Mouse (Mus musculus): Measurements from ENCODE around the gene Cdh13. TPM values are rescaled to one million over a fixed set of nuclear protein-coding genes. Genes with fewer than 3 reads are reported as not detected.

The Cdh13 gene
- polyA plus RNA-seq, 1 experiment from 2014 or later, result 63.9 TPM

DNA sequence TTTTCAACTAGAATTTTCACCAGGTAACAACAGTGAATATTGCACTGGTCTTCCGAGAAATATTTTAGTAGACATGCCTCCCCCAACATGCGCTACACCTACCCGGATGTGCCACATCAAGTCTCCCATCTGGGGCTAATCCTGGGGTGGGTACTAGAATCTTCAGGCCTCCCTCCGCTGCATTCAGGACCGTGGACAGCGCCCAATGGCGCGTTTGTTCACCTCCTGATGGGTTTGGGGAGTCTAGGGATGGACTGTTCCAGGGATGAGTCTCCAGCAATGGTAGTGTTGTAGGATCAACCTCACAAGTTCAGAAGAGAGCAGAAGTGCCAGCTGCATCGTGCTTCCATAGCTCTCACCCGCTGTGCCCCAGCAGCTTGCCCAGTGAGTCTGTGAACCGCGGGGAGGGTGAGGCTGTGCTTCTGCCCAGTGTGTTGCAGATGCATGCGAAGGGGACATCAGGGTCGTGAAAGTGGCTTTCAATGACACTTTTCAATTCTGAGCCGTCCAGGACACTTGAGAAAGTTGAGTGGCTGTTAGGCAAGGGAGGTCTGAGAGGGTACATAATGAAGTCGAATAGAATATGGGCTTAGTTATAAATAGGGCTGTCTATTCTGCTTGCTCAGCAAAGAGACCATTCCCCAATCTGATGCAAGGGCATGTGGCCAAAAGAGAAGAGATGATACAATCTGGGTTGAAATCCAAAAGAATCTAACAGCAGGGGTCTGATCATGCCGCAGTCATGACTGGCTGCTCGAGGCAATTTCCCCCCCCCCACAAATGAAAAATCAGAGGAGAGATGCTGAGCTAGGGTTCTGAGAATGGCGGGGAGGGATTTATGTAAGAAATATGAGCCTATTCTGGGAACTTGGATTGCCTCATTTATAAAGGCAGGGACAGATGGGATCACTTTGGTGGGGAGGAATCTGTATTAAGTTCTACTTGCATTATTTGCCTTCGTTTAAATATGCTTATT is 668.5 kb downstream of the Cdh13 start:
- H3K36me3 ChIP-seq, result no peaks in the 10 kb centered on the region
- no peak overlapping the region for H3K4me3 ChIP-seq
- WGBS, result 58% methylated on average over 20 of the region's 20 CpGs
- no peaks in the 10 kb centered on the region for H3K27me3 ChIP-seq
- H3K4me1 ChIP-seq (replicated peaks), result no peaks in the 10 kb centered on the region
- H3K9ac ChIP-seq, result no peak overlapping the region
- H3K4me2 ChIP-seq, result no peak overlapping the region
- no peak for ATAC-seq (replicated peaks; ENCODE audit: insufficient number of reproducible peaks, insufficient read depth, low FRiP score, low read depth)
- no peak overlapping the region for H3K27ac ChIP-seq
- no peaks in the 10 kb centered on the region for H3K9me3 ChIP-seq (replicated peaks)

DNA sequence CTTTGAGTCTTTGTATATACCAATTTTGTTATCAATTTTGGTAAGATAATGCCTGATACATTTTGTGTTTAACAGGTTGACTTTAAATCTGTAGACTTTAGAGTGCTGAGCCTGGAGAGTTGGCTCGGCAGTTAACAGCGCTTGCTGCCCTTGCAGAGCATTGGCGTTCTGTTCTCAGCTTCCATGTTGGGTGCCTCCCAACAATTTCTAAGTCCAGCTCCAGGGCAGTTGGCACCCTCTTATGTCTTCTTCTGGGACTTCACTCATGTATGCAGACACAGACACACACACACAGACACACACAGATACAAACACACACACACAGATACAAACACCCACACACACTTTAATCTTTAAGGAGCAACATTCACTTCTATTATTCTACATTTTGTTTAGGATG is 672.6 kb downstream of the Cdh13 start:
- Histone ChIP-seq H3K27ac (no peak overlapping the region), H3K4me1 (replicated peaks) (no peaks in the 10 kb centered on the region), H3K36me3 (no peaks in the 10 kb centered on the region), H3K4me3 (no peak overlapping the region), H3K9ac (no peak overlapping the region), H3K4me2 (no peak overlapping the region), H3K27me3 (no peaks in the 10 kb centered on the region), H3K9me3 (replicated peaks) (no peaks in the 10 kb centered on the region)
- no peak for ATAC-seq (replicated peaks; ENCODE audit: insufficient number of reproducible peaks, insufficient read depth, low FRiP score, low read depth)
- WGBS, result 85% methylated on average over 3 of the region's 3 CpGs

DNA sequence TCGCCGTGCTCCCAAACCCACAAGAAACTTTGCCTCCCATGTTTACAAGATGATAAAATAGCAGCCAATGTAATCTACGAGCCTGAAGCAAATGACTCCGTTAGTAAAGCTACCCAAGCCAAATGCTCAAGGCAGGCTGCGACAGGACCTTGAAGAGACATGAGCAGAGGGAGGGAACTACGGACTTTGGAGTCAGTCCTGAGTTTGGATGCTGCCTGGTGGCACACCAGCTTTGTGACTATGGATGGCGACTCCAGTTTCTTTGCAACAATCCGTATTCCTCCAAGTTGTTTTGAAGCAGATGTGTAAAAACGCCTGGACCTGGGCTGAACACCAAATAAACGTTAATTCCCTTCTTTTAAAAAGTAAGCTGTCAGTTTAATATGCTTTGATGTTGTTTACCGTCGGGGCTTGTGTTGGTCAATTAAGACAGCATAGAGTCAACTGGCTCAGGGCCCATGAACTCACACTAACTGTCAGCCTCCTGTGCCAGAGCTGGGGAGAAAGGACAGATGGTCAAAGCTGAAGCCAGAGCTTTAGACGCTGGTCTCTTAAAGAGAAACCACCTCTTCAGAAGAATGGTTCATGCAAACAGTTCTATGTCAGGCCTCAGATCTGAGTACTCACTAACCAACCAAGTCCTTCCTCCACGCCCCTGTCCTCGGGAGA is 678.5 kb downstream of the Cdh13 start:
- Histone ChIP-seq H3K4me3 (no peak overlapping the region), H3K4me2 (no peak overlapping the region), H3K4me1 (replicated peaks) (no peaks in the 10 kb centered on the region), H3K36me3 (no peaks in the 10 kb centered on the region), H3K27ac (no peak overlapping the region), H3K9me3 (replicated peaks) (no peaks in the 10 kb centered on the region), H3K27me3 (no peaks in the 10 kb centered on the region), H3K9ac (no peak overlapping the region)
- 78% methylated on average over 15 of the region's 15 CpGs for WGBS
- no peak for ATAC-seq (replicated peaks; ENCODE audit: insufficient number of reproducible peaks, insufficient read depth, low FRiP score, low read depth)

DNA sequence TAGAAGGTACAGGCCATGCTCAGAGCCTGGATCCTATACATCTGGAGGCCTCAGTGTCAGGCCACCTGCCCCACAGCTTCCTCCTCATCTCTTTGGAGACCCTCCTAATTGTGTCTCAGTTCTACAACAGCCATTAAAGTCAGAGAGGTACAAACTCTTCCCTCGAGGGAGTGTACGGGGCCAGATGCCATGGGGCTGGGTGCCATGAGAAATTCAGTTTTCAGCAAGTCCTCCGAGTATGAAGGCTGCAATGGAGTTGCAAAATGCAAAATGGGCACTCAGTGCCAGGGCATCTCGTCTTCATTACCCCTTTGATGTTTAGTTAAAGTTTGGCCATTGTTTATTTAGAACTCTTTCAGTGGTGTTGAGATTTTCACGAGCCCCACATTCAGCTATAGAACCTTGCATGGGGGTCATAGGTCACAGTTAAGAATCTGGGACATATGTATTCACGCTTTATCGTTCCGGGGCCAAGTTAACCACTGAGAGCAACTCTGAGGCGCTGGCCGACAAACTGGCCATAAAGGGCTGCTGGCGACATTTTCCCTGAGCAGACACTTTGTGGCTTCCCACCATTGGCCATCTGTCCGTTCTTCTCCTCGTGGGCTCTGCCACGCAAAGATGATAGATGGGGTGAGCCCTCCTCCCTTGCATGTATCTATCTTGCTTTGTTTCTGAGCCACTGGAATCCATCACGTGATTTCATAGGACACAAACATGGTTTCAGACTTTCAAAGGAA is 681.7 kb downstream of the Cdh13 start:
- Histone ChIP-seq H3K4me3 (no peak overlapping the region), H3K9ac (no peak overlapping the region), H3K27me3 (no peaks in the 10 kb centered on the region), H3K4me1 (replicated peaks) (no peaks in the 10 kb centered on the region), H3K4me2 (no peak overlapping the region), H3K9me3 (replicated peaks) (no peaks in the 10 kb centered on the region), H3K27ac (no peak overlapping the region), H3K36me3 (no peaks in the 10 kb centered on the region)
- 81% methylated on average over 15 of the region's 15 CpGs for WGBS
- no peak for ATAC-seq (replicated peaks; ENCODE audit: insufficient number of reproducible peaks, insufficient read depth, low FRiP score, low read depth)

DNA sequence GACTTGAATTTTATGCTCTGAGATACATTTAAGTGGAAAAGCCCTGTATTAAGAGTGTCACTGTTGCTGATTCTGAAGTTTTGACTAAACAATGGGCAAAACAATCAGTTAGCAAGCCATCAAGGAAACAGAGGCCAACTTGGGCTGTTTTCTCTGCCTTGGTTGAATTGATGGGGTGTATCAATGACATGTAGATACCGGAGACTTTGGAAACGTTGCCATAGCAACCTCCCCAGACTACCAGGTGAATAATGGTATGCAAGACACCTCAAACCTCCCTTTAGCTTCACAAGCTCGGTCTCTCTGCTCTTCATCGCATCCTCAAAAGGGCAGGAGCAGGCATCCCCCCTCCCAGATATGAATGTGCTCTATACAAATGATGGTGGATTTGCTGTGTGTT is 685.4 kb downstream of the Cdh13 start:
- H3K4me3 ChIP-seq, result no peak overlapping the region
- 63% methylated on average over 4 of the region's 4 CpGs for WGBS
- no peak for ATAC-seq (replicated peaks; ENCODE audit: insufficient number of reproducible peaks, insufficient read depth, low FRiP score, low read depth)

DNA sequence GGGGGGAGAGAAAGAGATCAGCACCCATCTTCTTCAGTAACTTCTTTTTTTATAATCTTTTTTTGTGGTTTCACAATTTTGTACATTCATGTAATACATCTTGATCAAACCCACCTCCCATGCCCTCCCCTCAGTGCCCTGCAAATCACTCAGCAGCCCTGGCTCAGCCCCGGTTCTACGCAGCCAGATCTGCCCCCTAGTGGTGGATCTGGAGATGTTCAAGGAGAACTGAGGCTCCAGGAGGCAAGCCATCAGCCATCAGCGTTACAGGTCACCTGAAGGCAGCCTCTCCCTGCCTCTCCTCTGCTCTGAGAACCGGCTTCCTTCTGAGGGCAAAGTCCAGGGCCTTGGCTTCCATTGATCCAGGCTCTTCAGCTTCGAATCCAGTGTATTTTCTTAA is 696.3 kb downstream of the Cdh13 start:
- WGBS, result 14% methylated on average over 5 of the region's 5 CpGs
- Histone ChIP-seq H3K27ac (no peak overlapping the region), H3K4me2 (no peak overlapping the region), H3K4me1 (replicated peaks) (no peaks in the 10 kb centered on the region), H3K36me3 (no peaks in the 10 kb centered on the region), H3K4me3 (no peak overlapping the region), H3K27me3 (no peaks in the 10 kb centered on the region), H3K9ac (no peak overlapping the region), H3K9me3 (replicated peaks) (no peaks in the 10 kb centered on the region)
- no peak for ATAC-seq (replicated peaks; ENCODE audit: insufficient number of reproducible peaks, insufficient read depth, low FRiP score, low read depth)

More for the DNA sequence above, 685.4 kb downstream of the Cdh13 start:
- H3K4me2 ChIP-seq, result no peak overlapping the region
- H3K27ac ChIP-seq, result no peak overlapping the region
- no peaks in the 10 kb centered on the region for H3K4me1 ChIP-seq (replicated peaks)
- no peak overlapping the region for H3K9ac ChIP-seq
- no peaks in the 10 kb centered on the region for H3K27me3 ChIP-seq
- H3K36me3 ChIP-seq, result no peaks in the 10 kb centered on the region
- H3K9me3 ChIP-seq (replicated peaks), result no peaks in the 10 kb centered on the region

DNA sequence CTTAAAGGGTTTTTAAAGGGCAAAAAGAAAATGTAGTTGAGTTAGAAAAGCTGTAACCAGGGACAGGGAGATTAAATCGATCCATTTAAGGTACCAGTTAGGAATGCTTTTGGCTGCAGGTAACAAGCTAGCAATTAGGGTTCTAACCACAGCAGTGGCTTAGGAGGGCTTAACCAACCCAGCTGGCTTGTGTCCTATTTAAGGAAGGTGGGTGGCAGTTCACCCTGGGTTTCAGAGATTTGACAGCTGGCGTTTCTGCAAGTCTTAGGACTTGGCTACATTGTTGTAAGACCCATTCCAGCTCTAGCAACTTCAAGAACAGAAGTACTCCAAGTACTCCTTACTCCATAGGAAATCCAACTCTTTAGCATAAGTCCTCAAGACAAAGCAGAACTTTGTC is 700.2 kb downstream of the Cdh13 start:
- no peaks in the 10 kb centered on the region for H3K27me3 ChIP-seq
- no peak for ATAC-seq (replicated peaks; ENCODE audit: insufficient number of reproducible peaks, insufficient read depth, low FRiP score, low read depth)
- no peak overlapping the region for H3K9ac ChIP-seq
- no peaks in the 10 kb centered on the region for H3K36me3 ChIP-seq
- H3K4me1 ChIP-seq (replicated peaks), result no peaks in the 10 kb centered on the region
- WGBS, result 74% methylated on average over 2 of the region's 2 CpGs
- no peak overlapping the region for H3K4me3 ChIP-seq
- H3K27ac ChIP-seq, result no peak overlapping the region
- H3K4me2 ChIP-seq, result no peak overlapping the region
- no peaks in the 10 kb centered on the region for H3K9me3 ChIP-seq (replicated peaks)

DNA sequence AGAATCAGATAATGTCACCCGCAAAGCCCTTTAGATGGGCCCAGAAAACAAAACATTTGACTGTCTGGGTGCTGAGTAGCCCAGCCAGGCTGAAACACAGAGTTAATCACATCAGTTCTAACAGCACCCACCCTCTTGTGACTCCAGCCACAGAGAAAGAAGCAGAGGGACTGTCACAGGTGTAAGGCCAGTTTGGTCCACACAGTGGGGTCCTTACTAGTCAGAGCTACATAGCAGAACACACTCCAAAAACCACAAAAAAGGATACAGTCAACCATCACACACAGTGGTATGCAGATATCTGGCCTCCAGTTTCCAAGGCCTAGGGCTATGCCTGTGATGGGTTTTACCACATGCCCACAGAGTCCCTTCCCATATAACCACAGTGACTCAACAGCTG is 703.3 kb downstream of the Cdh13 start:
- no peak overlapping the region for H3K4me2 ChIP-seq
- H3K4me1 ChIP-seq (replicated peaks), result no peaks in the 10 kb centered on the region
- ATAC-seq (replicated peaks; ENCODE audit: insufficient number of reproducible peaks, insufficient read depth, low FRiP score, low read depth), result no peak
- H3K27me3 ChIP-seq, result no peaks in the 10 kb centered on the region
- H3K27ac ChIP-seq, result no peak overlapping the region
- no peak overlapping the region for H3K4me3 ChIP-seq
- no peaks in the 10 kb centered on the region for H3K36me3 ChIP-seq
- H3K9ac ChIP-seq, result no peak overlapping the region
- H3K9me3 ChIP-seq (replicated peaks), result no peaks in the 10 kb centered on the region
- WGBS, result 41% methylated on average over 1 of the region's 1 CpGs

DNA sequence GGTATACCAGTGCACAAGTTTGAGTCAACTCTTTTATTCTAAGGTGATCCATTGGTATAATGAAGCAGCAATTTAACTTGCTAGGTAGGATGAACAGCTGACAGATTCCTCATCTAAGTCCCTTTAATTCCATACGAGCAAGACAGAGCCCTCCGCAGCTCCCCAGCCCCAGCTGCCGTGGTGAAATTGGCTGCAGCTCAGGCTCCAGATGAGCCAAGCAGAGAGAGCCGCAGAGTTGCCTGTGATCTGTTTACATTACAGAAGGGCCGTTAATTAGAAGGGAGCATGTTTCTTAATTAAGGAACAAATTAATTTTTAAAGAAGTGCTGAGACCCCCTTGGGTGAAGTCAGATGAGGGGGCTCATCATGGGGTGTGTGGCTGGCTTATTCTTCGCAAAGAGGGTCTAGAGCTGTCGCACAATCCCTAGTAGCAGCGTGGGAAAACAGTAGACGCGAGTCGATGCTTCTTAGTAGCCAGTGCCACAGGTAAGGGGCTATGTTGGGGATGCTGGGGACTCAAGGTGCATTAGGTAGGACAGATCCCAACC is 712.2 kb downstream of the Cdh13 start:
- Histone ChIP-seq H3K9ac (no peak overlapping the region), H3K4me2 (no peak overlapping the region), H3K27ac (no peak overlapping the region), H3K27me3 (no peaks in the 10 kb centered on the region), H3K9me3 (replicated peaks) (no peaks in the 10 kb centered on the region), H3K4me3 (no peak overlapping the region), H3K36me3 (no peaks in the 10 kb centered on the region), H3K4me1 (replicated peaks) (no peaks in the 10 kb centered on the region)
- ATAC-seq (replicated peaks; ENCODE audit: insufficient number of reproducible peaks, insufficient read depth, low FRiP score, low read depth), result no peak
- 80% methylated on average over 11 of the region's 11 CpGs for WGBS

DNA sequence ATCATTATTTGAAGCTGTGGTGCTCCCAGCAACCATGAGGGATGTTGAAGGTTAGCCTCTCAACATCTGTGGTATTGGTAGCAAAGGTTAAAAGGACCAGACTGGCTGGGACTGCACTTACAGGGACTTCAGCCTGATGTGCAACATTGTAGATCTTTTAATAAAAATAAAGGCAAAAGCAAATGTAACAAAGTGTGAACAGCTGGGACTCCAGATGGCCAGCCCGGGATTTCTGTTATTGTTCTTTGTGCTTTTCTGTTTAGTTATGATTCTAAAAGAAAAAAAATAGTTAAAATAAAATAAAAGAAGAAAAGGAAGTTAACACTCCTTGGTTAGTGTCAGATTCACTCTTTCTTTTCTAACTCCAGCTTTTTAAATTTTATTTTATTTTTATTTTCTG is 717.1 kb downstream of the Cdh13 start:
- Histone ChIP-seq H3K36me3 (no peaks in the 10 kb centered on the region), H3K4me1 (replicated peaks) (no peaks in the 10 kb centered on the region), H3K27me3 (no peaks in the 10 kb centered on the region), H3K27ac (no peak overlapping the region), H3K9me3 (replicated peaks) (no peaks in the 10 kb centered on the region), H3K4me3 (no peak overlapping the region), H3K4me2 (no peak overlapping the region), H3K9ac (no peak overlapping the region)
- WGBS, result 71% methylated on average over 1 of the region's 1 CpGs
- ATAC-seq (replicated peaks; ENCODE audit: insufficient number of reproducible peaks, insufficient read depth, low FRiP score, low read depth), result no peak

DNA sequence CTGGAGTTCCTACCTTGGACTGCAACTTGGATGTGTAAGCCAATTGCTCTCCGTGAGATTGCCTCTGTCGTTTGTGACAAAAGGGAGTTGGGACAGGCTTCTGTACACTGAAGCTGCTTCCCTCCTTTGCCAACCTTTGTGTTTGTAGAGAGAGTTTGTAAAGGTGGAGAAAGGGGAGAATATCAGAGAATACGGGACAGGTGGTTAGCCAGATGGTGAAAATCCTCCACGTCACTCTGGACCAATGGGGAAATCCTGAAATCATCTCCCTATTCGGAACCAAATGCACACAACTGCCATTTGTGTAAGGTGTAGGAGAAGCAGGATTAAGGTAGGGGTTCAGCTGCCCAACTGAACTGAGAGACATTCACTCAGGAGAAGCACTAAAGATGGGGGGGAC is 721.3 kb downstream of the Cdh13 start:
- WGBS, result 84% methylated on average over 5 of the region's 5 CpGs
- Histone ChIP-seq H3K4me2 (no peak overlapping the region), H3K4me3 (no peak overlapping the region), H3K27me3 (no peaks in the 10 kb centered on the region), H3K27ac (no peak overlapping the region), H3K4me1 (replicated peaks) (no peaks in the 10 kb centered on the region), H3K9me3 (replicated peaks) (no peaks in the 10 kb centered on the region), H3K36me3 (no peaks in the 10 kb centered on the region), H3K9ac (no peak overlapping the region)
- ATAC-seq (replicated peaks; ENCODE audit: insufficient number of reproducible peaks, insufficient read depth, low FRiP score, low read depth), result no peak

Data from heart, embryonic 15.5 days (tissue).